Mouse (Mus musculus): ENCODE data around the gene Foxq1. TPM values are rescaled to one million over a fixed set of nuclear protein-coding genes. Genes with fewer than 3 reads are reported as not detected.

Foxq1 gene
- polyA plus RNA-seq, 1 experiment = 2.1 TPM

DNA sequence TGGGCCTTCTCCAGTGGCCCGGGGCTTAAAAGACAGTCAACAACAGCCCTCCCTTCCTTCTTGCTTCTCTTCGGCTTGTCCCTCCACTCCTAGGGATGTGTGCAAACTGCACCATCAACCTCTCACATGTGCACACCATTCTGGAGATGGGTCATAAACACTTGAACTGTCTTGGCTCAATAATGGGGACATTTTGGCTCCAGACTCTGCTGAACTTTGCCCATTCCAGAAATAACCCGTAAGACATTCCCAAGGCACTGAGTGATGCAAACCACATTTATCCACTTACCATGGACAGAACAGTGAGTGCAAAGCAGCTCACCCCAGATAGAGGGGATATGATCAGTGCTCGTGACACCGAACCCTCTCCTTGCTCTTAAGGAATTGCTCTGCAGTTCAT, 43.6 kb downstream of the Foxq1 start:
- Histone ChIP-seq H3K36me3 (ENCODE audit: control insufficient read depth, insufficient read depth) (no peaks in the 10 kb centered on the region), H3ac (ENCODE audit: control insufficient read depth, insufficient read length, low read depth) (no peak overlapping the region), H3K4me3 (ENCODE audit: insufficient read depth, poor library complexity, severe bottlenecking) (no peak overlapping the region), H3K27me3 (ENCODE audit: control insufficient read depth, insufficient read depth, insufficient read length) (no peaks in the 10 kb centered on the region), H3K79me2 (ENCODE audit: control insufficient read depth, insufficient read depth) (no peaks in the 10 kb centered on the region), H3K79me3 (ENCODE audit: low read depth) (no peaks in the 10 kb centered on the region)
- no peak for TF ChIP-seq CTCF (IDR thresholded peaks at IDR 0.05; ENCODE audit: control insufficient read depth, insufficient read depth, insufficient read length)
- no peak for TF ChIP-seq MYOD1 (IDR thresholded peaks at IDR 0.05; ENCODE audit: control insufficient read depth, insufficient read length, low read depth)
- no peak for TF ChIP-seq MYOG (IDR thresholded peaks at IDR 0.05; ENCODE audit: control insufficient read depth, extremely low read depth, insufficient read length)
- no peak for TF ChIP-seq USF1 (IDR thresholded peaks at IDR 0.05; ENCODE audit: low read depth)
- TF ChIP-seq FOSL1 (IDR thresholded peaks at IDR 0.05; ENCODE audit: insufficient read depth, low read length, poor library complexity, severe bottlenecking) = no peak
- TF ChIP-seq MAX (IDR thresholded peaks at IDR 0.05) = no peak

DNA sequence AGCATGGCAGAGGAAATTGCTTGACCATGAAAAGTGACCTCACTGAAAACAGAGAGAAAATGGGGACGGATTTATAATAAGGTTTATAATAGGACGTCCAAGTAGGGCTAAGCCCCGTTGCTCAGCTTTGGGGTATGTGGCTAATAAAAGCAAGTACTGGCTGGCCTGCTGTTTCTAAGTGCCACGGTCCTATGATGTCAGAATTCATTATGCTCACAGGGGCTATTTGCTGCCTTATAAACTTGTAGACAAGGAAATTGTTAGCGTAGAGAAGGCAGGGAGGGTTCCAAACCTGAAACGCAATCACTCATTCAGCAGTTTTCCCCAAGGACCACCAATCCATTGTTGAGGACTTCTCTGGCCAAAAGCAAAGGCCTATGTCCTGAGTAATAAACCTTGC, 48.0 kb downstream of the Foxq1 start:
- Histone ChIP-seq H3K79me3 (ENCODE audit: low read depth) (no peaks in the 10 kb centered on the region), H3K79me2 (ENCODE audit: control insufficient read depth, insufficient read depth) (no peaks in the 10 kb centered on the region), H3K27me3 (ENCODE audit: control insufficient read depth, insufficient read depth, insufficient read length) (no peaks in the 10 kb centered on the region), H3K36me3 (ENCODE audit: control insufficient read depth, insufficient read depth) (no peaks in the 10 kb centered on the region), H3ac (ENCODE audit: control insufficient read depth, insufficient read length, low read depth) (no peak overlapping the region), H3K4me3 (ENCODE audit: insufficient read depth, poor library complexity, severe bottlenecking) (no peak overlapping the region)
- TF ChIP-seq MYOG (IDR thresholded peaks at IDR 0.05; ENCODE audit: control insufficient read depth, extremely low read depth, insufficient read length) (no peak), MYOD1 (IDR thresholded peaks at IDR 0.05; ENCODE audit: control insufficient read depth, insufficient read length, low read depth) (no peak), CEBPB (IDR thresholded peaks at IDR 0.05; ENCODE audit: low read depth) (no peak), FOSL1 (IDR thresholded peaks at IDR 0.05; ENCODE audit: insufficient read depth, low read length, poor library complexity, severe bottlenecking) (no peak), USF1 (IDR thresholded peaks at IDR 0.05; ENCODE audit: low read depth) (no peak), MAX (IDR thresholded peaks at IDR 0.05) (no peak), CTCF (IDR thresholded peaks at IDR 0.05; ENCODE audit: control insufficient read depth, insufficient read depth, insufficient read length) (no peak)

Other genes with a start within 250 kb of the Foxq1 start
- not detected for gene A530084C06Rik, start 3.2 kb downstream of the Foxq1 start, polyA plus RNA-seq (2012; fragmentation: generic; extraction: Trizol)
- gene Foxf2, start 69.7 kb downstream of the Foxq1 start, polyA plus RNA-seq (2012; fragmentation: generic; extraction: Trizol) = 11.3 TPM